Mouse (Mus musculus) MEL (cell line): Measurements from ENCODE around the gene Nhsl2.

Experiments used
- EP300 ChIP-seq, 2 experiments: IDR thresholded peaks; 2 replicates each; pipeline ENCODE4 v1.6.1; 2011; ENCODE audit warnings: improper control_type of control experiment in 2 of 2, low read length in 2 of 2, low read depth in 1 of 2, mild to moderate bottlenecking in 1 of 2
- KAT2A ChIP-seq: conservative IDR thresholded peaks from 2 replicates; pipeline ENCODE4 v1.6.1; 2012; ENCODE audit warnings: low read depth, low read length, improper control_type of control experiment, inconsistent platforms
- MAFK ChIP-seq: IDR thresholded peaks from 2 replicates; pipeline ENCODE4 v1.6.1; 2011; ENCODE audit warnings: low read depth, mild to moderate bottlenecking, low read length, improper control_type of control experiment, borderline replicate concordance

DNA sequence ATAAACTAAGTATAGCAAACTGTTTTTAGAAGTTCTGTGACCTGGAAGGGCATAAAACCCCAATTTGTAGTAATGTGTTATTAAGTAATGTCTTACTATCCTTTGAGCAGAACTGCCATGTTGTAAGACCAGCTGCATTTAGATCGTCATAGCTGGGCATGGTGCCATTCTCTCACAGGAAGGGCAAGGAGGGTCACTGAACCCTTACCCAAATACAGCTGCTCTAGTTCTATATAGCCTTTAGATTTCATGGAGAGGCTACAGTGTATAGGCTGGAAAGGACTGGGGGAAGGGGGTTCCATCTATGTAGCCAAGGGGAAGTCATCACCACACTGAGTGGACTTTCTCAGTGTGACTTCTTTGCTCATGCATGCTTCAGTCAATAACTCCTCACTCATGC is 292.0 kb downstream of the Nhsl2 start:
- no peak for TF ChIP-seq EP300 (IDR thresholded peaks at IDR 0.05; ENCODE audit: low read depth in 1 of 2, low read length in 2 of 2)
- TF ChIP-seq KAT2A = no peak
- TF ChIP-seq MAFK = no peak
